Mouse (Mus musculus): ENCODE measurements around the gene Cmpk1. TPM values are rescaled to one million over a fixed set of nuclear protein-coding genes. Genes with fewer than 3 reads are reported as not detected.
A peak's percentile ranks its signal among the peaks of the same experiment; 100 is the strongest.

The Cmpk1 gene
- polyA plus RNA-seq, 2 experiments: 17.9 to 61.0 TPM

DNA sequence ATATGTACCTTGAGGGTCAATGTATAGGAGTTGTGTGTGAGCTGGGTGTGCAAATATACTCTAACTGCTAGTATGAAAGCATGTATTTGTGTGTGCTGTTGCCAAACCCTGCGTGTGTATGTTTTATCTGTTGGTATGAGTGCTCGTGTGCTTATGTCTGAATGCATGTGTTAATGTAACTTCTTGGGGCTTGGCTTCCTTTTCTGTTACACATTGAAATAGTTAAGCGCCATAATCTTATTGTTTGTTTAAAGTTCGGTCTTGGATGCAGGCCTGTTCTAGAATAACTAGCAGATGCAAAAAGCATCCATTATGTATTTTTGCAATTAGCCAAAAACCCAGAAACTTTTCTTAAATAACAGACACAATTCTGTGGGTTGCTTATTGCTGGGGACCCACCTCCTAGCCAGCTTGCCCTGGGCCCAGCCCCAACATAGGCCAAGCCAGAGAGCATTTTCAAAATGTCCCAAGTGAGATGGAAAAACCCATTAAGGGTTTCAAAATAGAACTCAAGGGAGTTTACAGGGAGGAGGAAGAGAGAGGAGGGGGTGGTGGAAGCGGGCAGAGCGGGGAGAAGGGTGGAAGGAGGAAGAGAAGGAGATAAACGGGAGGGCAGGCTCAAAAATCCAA lies 39.1 kb downstream of the Cmpk1 start:
- DNase-seq (ENCODE audit: low read depth in 3 of 3, low spot score in 3 of 3): no peak
- no peak overlapping the region for H3K27ac ChIP-seq
- H3K36me3 ChIP-seq (replicated peaks; ENCODE audit: control insufficient read depth, insufficient read depth, low read depth): no peaks in the 10 kb centered on the region
- no peaks in the 10 kb centered on the region for H3K4me1 ChIP-seq (replicated peaks; ENCODE audit: control insufficient read depth in 2 of 2, insufficient read depth in 2 of 2, low read length in 1 of 2)
- H3K9ac ChIP-seq (replicated peaks): no peak overlapping the region
- no peaks in the 10 kb centered on the region for H3K27me3 ChIP-seq (ENCODE audit: control insufficient read depth, insufficient read depth, low read length)
- H3K4me3 ChIP-seq (ENCODE audit: insufficient read depth in 1 of 2, low read depth in 2 of 2, low read length in 2 of 2): no peak overlapping the region
- TF ChIP-seq CTCF (IDR thresholded peaks at IDR 0.05; ENCODE audit: low read depth) (no peak), EP300 (IDR thresholded peaks at IDR 0.05; ENCODE audit: low read depth) (no peak)
- H3K4me2 ChIP-seq (ENCODE audit: low read depth): no peak overlapping the region
- WGBS (ENCODE audit: insufficient replicate concordance): 36% methylated on average over 7 of the region's 7 CpGs
- no peak for ATAC-seq (ENCODE audit: insufficient read depth)
- no peaks in the 10 kb centered on the region for H3K9me3 ChIP-seq (ENCODE audit: control insufficient read depth, low read length)

GRCm38 (mm10) chr4:114947395-114947794 lies 39.6 kb downstream of the Cmpk1 start:
- H3K4me3 ChIP-seq (ENCODE audit: insufficient read depth in 1 of 2, low read depth in 2 of 2, low read length in 2 of 2): no peak overlapping the region
- H3K9ac ChIP-seq (replicated peaks): no peak overlapping the region
- H3K4me1 ChIP-seq (replicated peaks; ENCODE audit: control insufficient read depth in 2 of 2, insufficient read depth in 2 of 2, low read length in 1 of 2): no peaks in the 10 kb centered on the region
- TF ChIP-seq CTCF (IDR thresholded peaks at IDR 0.05; ENCODE audit: low read depth) (peak; percentile 84), EP300 (IDR thresholded peaks at IDR 0.05; ENCODE audit: low read depth) (no peak)
- no peaks in the 10 kb centered on the region for H3K36me3 ChIP-seq (replicated peaks; ENCODE audit: control insufficient read depth, insufficient read depth, low read depth)
- WGBS (ENCODE audit: insufficient replicate concordance): 27% methylated on average over 6 of the region's 6 CpGs
- H3K27ac ChIP-seq: no peak overlapping the region
- no peaks in the 10 kb centered on the region for H3K27me3 ChIP-seq (ENCODE audit: control insufficient read depth, insufficient read depth, low read length)
- H3K4me2 ChIP-seq (ENCODE audit: low read depth): no peak overlapping the region
- ATAC-seq (ENCODE audit: insufficient read depth): peak; percentile 39; the same call in 1 of the 2 replicates
- peak in 2 of 3 experiments; percentile 17 to 23 for DNase-seq (ENCODE audit: low read depth in 3 of 3, low spot score in 3 of 3)
- no peaks in the 10 kb centered on the region for H3K9me3 ChIP-seq (ENCODE audit: control insufficient read depth, low read length)

DNA sequence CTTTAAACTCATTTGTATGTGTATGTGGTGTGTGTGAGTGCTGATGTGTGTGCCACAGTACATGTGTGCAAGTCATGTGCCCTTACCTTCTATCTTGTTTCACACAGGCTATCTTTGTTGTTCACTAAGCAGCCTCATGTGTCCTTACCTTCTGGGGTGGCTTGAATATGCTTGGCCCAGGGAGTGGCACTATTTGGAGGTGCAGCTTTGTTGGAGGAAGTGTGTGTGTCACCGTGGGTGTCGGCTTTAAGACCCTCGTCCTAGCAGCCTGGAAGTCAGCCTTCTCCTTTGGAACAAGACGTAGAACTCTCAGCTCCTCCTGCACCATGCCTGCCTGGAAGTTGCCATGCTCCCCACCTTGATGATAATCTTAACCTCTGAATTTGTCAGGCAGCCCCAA lies 40.6 kb downstream of the Cmpk1 start:
- Histone ChIP-seq H3K4me2 (ENCODE audit: low read depth) (no peak overlapping the region), H3K4me1 (replicated peaks; ENCODE audit: control insufficient read depth in 2 of 2, insufficient read depth in 2 of 2, low read length in 1 of 2) (no peaks in the 10 kb centered on the region), H3K36me3 (replicated peaks; ENCODE audit: control insufficient read depth, insufficient read depth, low read depth) (no peaks in the 10 kb centered on the region), H3K27ac (no peak overlapping the region), H3K27me3 (ENCODE audit: control insufficient read depth, insufficient read depth, low read length) (no peaks in the 10 kb centered on the region), H3K9me3 (ENCODE audit: control insufficient read depth, low read length) (no peaks in the 10 kb centered on the region), H3K9ac (replicated peaks) (no peak overlapping the region), H3K4me3 (ENCODE audit: insufficient read depth in 1 of 2, low read depth in 2 of 2, low read length in 2 of 2) (no peak overlapping the region)
- DNase-seq (ENCODE audit: low read depth in 3 of 3, low spot score in 3 of 3) (no peak), ATAC-seq (ENCODE audit: insufficient read depth) (no peak)
- TF ChIP-seq CTCF (IDR thresholded peaks at IDR 0.05; ENCODE audit: low read depth) (no peak), EP300 (IDR thresholded peaks at IDR 0.05; ENCODE audit: low read depth) (no peak)
- WGBS (ENCODE audit: insufficient replicate concordance): 56% methylated on average over 4 of the region's 4 CpGs

DNA sequence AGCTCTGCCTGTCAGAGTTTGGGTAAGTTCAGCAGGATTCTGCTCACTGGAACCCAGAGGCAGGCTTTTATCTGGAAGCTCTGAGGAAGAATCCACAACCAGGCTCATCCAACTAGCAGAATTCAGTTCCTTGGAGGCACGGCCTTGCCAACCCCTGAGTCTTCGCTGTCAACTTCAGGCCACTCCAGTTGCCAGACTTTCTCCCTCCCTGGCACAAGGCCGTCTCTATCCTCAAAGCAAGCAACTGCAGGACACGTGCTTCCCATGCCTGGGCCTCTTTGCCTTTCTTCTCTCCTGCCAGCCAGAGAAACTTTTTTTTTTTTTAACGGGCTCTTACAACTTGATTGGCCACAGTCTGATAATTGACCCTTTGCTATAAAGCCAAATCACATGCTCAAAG lies 42.0 kb downstream of the Cmpk1 start:
- H3K9ac ChIP-seq (replicated peaks): no peak overlapping the region

GRCm38 (mm10) chr4:114942583-114942982 lies 44.5 kb downstream of the Cmpk1 start:
- Histone ChIP-seq H3K4me3 (ENCODE audit: insufficient read depth in 1 of 2, low read depth in 2 of 2, low read length in 2 of 2) (no peak overlapping the region), H3K36me3 (replicated peaks; ENCODE audit: control insufficient read depth, insufficient read depth, low read depth) (no peaks in the 10 kb centered on the region), H3K4me2 (ENCODE audit: low read depth) (no peak overlapping the region), H3K9ac (replicated peaks) (no peak overlapping the region), H3K9me3 (ENCODE audit: control insufficient read depth, low read length) (no peaks in the 10 kb centered on the region), H3K4me1 (replicated peaks; ENCODE audit: control insufficient read depth in 2 of 2, insufficient read depth in 2 of 2, low read length in 1 of 2) (no peaks in the 10 kb centered on the region), H3K27ac (no peak overlapping the region), H3K27me3 (ENCODE audit: control insufficient read depth, insufficient read depth, low read length) (no peaks in the 10 kb centered on the region)
- 51% methylated on average over 8 of the region's 8 CpGs for WGBS (ENCODE audit: insufficient replicate concordance)
- TF ChIP-seq CTCF (IDR thresholded peaks at IDR 0.05; ENCODE audit: low read depth): no peak
- no peak for TF ChIP-seq EP300 (IDR thresholded peaks at IDR 0.05; ENCODE audit: low read depth)
- ATAC-seq (ENCODE audit: insufficient read depth) (no peak), DNase-seq (ENCODE audit: low read depth in 3 of 3, low spot score in 3 of 3) (no peak)

More for the DNA sequence above, 42.0 kb downstream of the Cmpk1 start:
- Histone ChIP-seq H3K4me1 (replicated peaks; ENCODE audit: control insufficient read depth in 2 of 2, insufficient read depth in 2 of 2, low read length in 1 of 2) (no peaks in the 10 kb centered on the region), H3K4me2 (ENCODE audit: low read depth) (no peak overlapping the region), H3K27me3 (ENCODE audit: control insufficient read depth, insufficient read depth, low read length) (no peaks in the 10 kb centered on the region), H3K36me3 (replicated peaks; ENCODE audit: control insufficient read depth, insufficient read depth, low read depth) (no peaks in the 10 kb centered on the region), H3K4me3 (ENCODE audit: insufficient read depth in 1 of 2, low read depth in 2 of 2, low read length in 2 of 2) (no peak overlapping the region), H3K27ac (no peak overlapping the region), H3K9me3 (ENCODE audit: control insufficient read depth, low read length) (no peaks in the 10 kb centered on the region)
- ATAC-seq (ENCODE audit: insufficient read depth) (no peak), DNase-seq (ENCODE audit: low read depth in 3 of 3, low spot score in 3 of 3) (no peak)
- no peak for TF ChIP-seq CTCF (IDR thresholded peaks at IDR 0.05; ENCODE audit: low read depth)
- no peak for TF ChIP-seq EP300 (IDR thresholded peaks at IDR 0.05; ENCODE audit: low read depth)
- WGBS (ENCODE audit: insufficient replicate concordance): 35% methylated on average over 5 of the region's 5 CpGs

All from liver, embryonic 14.5 days (tissue).